Mouse (Mus musculus) frontal cortex, postnatal 25 days (tissue): ENCODE measurements at regions not wholly inside any gene's neighbourhood (a gene's known extent, or its start where the extent isn't known, plus 50 kb on each side); places are given as distances from the start of the nearest gene placed in this dataset.

Experiments used
- DNase-seq, 2 experiments: peaks; one replicate each; pipeline ENCODE4 v3.0.0; 2022; ENCODE audit warnings: low spot score in 2 of 2

- DNase-seq: no peak
These were observed 224.3 kb upstream of the Tmem161b start for GRCm38 (mm10) chr13:83997599-83998369.

GRCm38 (mm10) chr13:84021771-84022170 lies 200.3 kb upstream of the Tmem161b start:
- DNase-seq: no peak

GRCm38 (mm10) chr13:84023021-84023420 lies 199.1 kb upstream of the Tmem161b start:
- no peak for DNase-seq

- no peak for DNase-seq
These were observed 198.5 kb upstream of the Tmem161b start for GRCm38 (mm10) chr13:84023637-84024036.

GRCm38 (mm10) chr13:84025348-84025747 lies 196.7 kb upstream of the Tmem161b start:
- no peak for DNase-seq

GRCm38 (mm10) chr13:84047736-84048135 lies 174.4 kb upstream of the Tmem161b start:
- DNase-seq: no peak

- no peak for DNase-seq
These were observed 169.9 kb upstream of the Tmem161b start for GRCm38 (mm10) chr13:84052221-84052620.

GRCm38 (mm10) chr13:84054956-84055355 lies 167.1 kb upstream of the Tmem161b start:
- DNase-seq: no peak

- no peak for DNase-seq
These were observed 166.5 kb upstream of the Tmem161b start for GRCm38 (mm10) chr13:84055576-84055975.

- DNase-seq: no peak
These were observed 165.6 kb upstream of the Tmem161b start for GRCm38 (mm10) chr13:84056451-84056850.

- no peak for DNase-seq
These were observed 165.1 kb upstream of the Tmem161b start for GRCm38 (mm10) chr13:84056998-84057397.

- DNase-seq: no peak
These were observed 164.6 kb upstream of the Tmem161b start for GRCm38 (mm10) chr13:84057456-84057855.

GRCm38 (mm10) chr13:84058251-84058650 lies 163.8 kb upstream of the Tmem161b start:
- no peak for DNase-seq

- DNase-seq: peak; percentile 31 to 43
These were observed 163.0 kb upstream of the Tmem161b start for GRCm38 (mm10) chr13:84059031-84059651.

GRCm38 (mm10) chr13:84059661-84060452 lies 162.2 kb upstream of the Tmem161b start:
- no peak for DNase-seq

GRCm38 (mm10) chr13:84060453-84060834 lies 161.7 kb upstream of the Tmem161b start:
- DNase-seq: no peak

GRCm38 (mm10) chr13:84060906-84061305 lies 161.2 kb upstream of the Tmem161b start:
- no peak for DNase-seq

GRCm38 (mm10) chr13:84061820-84062480 lies 160.1 kb upstream of the Tmem161b start:
- no peak for DNase-seq

GRCm38 (mm10) chr13:84062616-84063015 lies 159.5 kb upstream of the Tmem161b start:
- no peak for DNase-seq

GRCm38 (mm10) chr13:84063406-84063805 lies 158.7 kb upstream of the Tmem161b start:
- no peak for DNase-seq

- DNase-seq: no peak
These were observed 157.7 kb upstream of the Tmem161b start for GRCm38 (mm10) chr13:84064291-84064940.
